Mouse (Mus musculus) lung, embryonic 16.5 days (tissue): Measurements from ENCODE around the gene Tada1. TPM values are rescaled to one million over a fixed set of nuclear protein-coding genes. Genes with fewer than 3 reads are reported as not detected.
A peak's percentile ranks its signal among the peaks of the same experiment; 100 is the strongest.

Source experiments
- ATAC-seq: fragments of 200-750 bp; cut with Nextera tagmentation; 2 replicates; pipeline ENCODE4 v1.8.0; 2017; ENCODE audit warnings: low read depth, mild to moderate bottlenecking, moderate library complexity
- H3K27ac ChIP-seq: fragments of 300-500 bp; sonication (generic); 2 replicates; pipeline ENCODE4 v1.5.1; 2014; ENCODE audit warnings: mild to moderate bottlenecking, control low read depth, low read length
- H3K27me3 ChIP-seq: fragments of 300-500 bp; sonication (generic); 2 replicates; pipeline ENCODE4 v1.6.1; 2014; ENCODE audit warnings: low read depth, low read length, mixed read lengths; ENCODE audit not compliant: control insufficient read depth, insufficient read depth
- H3K36me3 ChIP-seq: fragments of 300-500 bp; sonication (generic); 2 replicates; pipeline ENCODE4 v1.6.1; 2014; ENCODE audit warnings: low read length; ENCODE audit not compliant: control insufficient read depth, insufficient read depth
- H3K4me1 ChIP-seq: fragments of 300-500 bp; sonication (generic); replicated peaks from 2 replicates; pipeline ENCODE4 v1.6.1; 2014; ENCODE audit warnings: low read length, mixed read lengths; ENCODE audit not compliant: control insufficient read depth, insufficient read depth
- H3K4me2 ChIP-seq: fragments of 300-500 bp; sonication (generic); 2 replicates; pipeline ENCODE4 v1.6.1; 2014; ENCODE audit warnings: low read depth, low read length, control low read depth
- H3K4me3 ChIP-seq: fragments of 300-500 bp; sonication (generic); 2 replicates; pipeline ENCODE4 v1.5.1; 2014; ENCODE audit warnings: mild to moderate bottlenecking, low read length, control low read depth
- H3K9ac ChIP-seq: fragments of 300-500 bp; sonication (generic); 2 replicates; pipeline ENCODE4 v1.6.1; 2014; ENCODE audit warnings: low read length, control low read depth
- H3K9me3 ChIP-seq: fragments of 300-500 bp; sonication (generic); 2 replicates; pipeline ENCODE4 v1.6.1; 2016; ENCODE audit warnings: low read length; ENCODE audit not compliant: control insufficient read depth
- WGBS: fragments of 180-500 bp; shearing (Covaris S2); extraction: QIAGEN DNeasy Blood & Tissue Kit; methylation state at CpG from one replicate; pipeline ENCODE4 v1.1.7; 2014; 5-methylcytosine and 5-hydroxymethylcytosine counted together
- polyA plus RNA-seq: library from polyadenylated mRNA; unstranded; fragments of >200 nt; fragmentation: Nextera tagmentation; extraction: Ambion mirVana; gene quantifications from 2 replicates; pipeline ENCODE4 v1.2.1, GENCODE M21; 2015

The Tada1 gene
- polyA plus RNA-seq = 57.1 and 61.4 TPM in 2 replicates

- peak within 1 kb of the TSS; percentile 70 for H3K4me2 ChIP-seq
- peak; percentile 95 for ATAC-seq
- H3K4me1 ChIP-seq = peaks cover 12% of the 10 kb centered on the region
- WGBS = under 1% methylated on average over 81 of the region's 81 CpGs
- H3K9ac ChIP-seq = peak within 1 kb of the TSS; percentile 100
- peaks cover 11% of the 10 kb centered on the region; the same call in 1 of the 2 replicates for H3K36me3 ChIP-seq
- H3K27me3 ChIP-seq = no peaks in the 10 kb centered on the region
- peak within 1 kb of the TSS; percentile 96 for H3K27ac ChIP-seq
- H3K4me3 ChIP-seq = peak within 1 kb of the TSS; percentile 96
- H3K9me3 ChIP-seq = no peaks in the 10 kb centered on the region
These were observed at the start of gene Tada1 for GRCm38 (mm10) chr1:166379013-166379629. Tada1 (plus strand) TSS chr1:166379097.

GRCm38 (mm10) chr1:166330752-166331151 is 48.1 kb upstream of the Tada1 start:
- Histone ChIP-seq H3K27me3 (no peaks in the 10 kb centered on the region), H3K9me3 (no peaks in the 10 kb centered on the region), H3K36me3 (no peaks in the 10 kb centered on the region), H3K9ac (no peak overlapping the region), H3K4me2 (no peak overlapping the region), H3K4me1 (no peaks in the 10 kb centered on the region), H3K27ac (no peak overlapping the region), H3K4me3 (no peak overlapping the region)
- WGBS = 61% methylated on average over 3 of the region's 3 CpGs
- ATAC-seq = no peak

- whole genome bisulfite sequencing = 72% methylated on average over 6 of the region's 6 CpGs
- Histone ChIP-seq H3K9me3 (no peaks in the 10 kb centered on the region), H3K27me3 (no peaks in the 10 kb centered on the region), H3K36me3 (no peaks in the 10 kb centered on the region), H3K9ac (no peak overlapping the region), H3K27ac (no peak overlapping the region), H3K4me1 (no peaks in the 10 kb centered on the region), H3K4me3 (no peak overlapping the region), H3K4me2 (no peak overlapping the region)
- ATAC-seq = no peak
These were observed 39.8 kb upstream of the Tada1 start for GRCm38 (mm10) chr1:166339110-166339509.

GRCm38 (mm10) chr1:166342060-166342459 is 36.8 kb upstream of the Tada1 start:
- Histone ChIP-seq H3K9ac (no peak overlapping the region), H3K4me2 (no peak overlapping the region), H3K4me1 (no peaks in the 10 kb centered on the region), H3K36me3 (no peaks in the 10 kb centered on the region), H3K4me3 (no peak overlapping the region), H3K9me3 (no peaks in the 10 kb centered on the region), H3K27ac (no peak overlapping the region), H3K27me3 (no peaks in the 10 kb centered on the region)
- ATAC-seq = no peak
- 63% methylated on average over 2 of the region's 2 CpGs for WGBS

GRCm38 (mm10) chr1:166342539-166342938 is 36.4 kb upstream of the Tada1 start:
- Histone ChIP-seq H3K4me2 (no peak overlapping the region), H3K27me3 (no peaks in the 10 kb centered on the region), H3K36me3 (no peaks in the 10 kb centered on the region), H3K27ac (no peak overlapping the region), H3K4me1 (no peaks in the 10 kb centered on the region), H3K9me3 (no peaks in the 10 kb centered on the region), H3K4me3 (no peak overlapping the region), H3K9ac (no peak overlapping the region)
- 79% methylated on average over 1 of the region's 1 CpGs for WGBS
- ATAC-seq = no peak

GRCm38 (mm10) chr1:166343586-166343985 is 35.3 kb upstream of the Tada1 start:
- Histone ChIP-seq H3K36me3 (no peaks in the 10 kb centered on the region), H3K9me3 (no peaks in the 10 kb centered on the region), H3K4me1 (no peaks in the 10 kb centered on the region), H3K27ac (no peak overlapping the region), H3K27me3 (no peaks in the 10 kb centered on the region), H3K4me3 (no peak overlapping the region), H3K9ac (no peak overlapping the region), H3K4me2 (no peak overlapping the region)
- WGBS = 52% methylated on average over 5 of the region's 5 CpGs
- ATAC-seq = no peak

- Histone ChIP-seq H3K4me2 (no peak overlapping the region), H3K4me1 (no peaks in the 10 kb centered on the region), H3K4me3 (no peak overlapping the region), H3K27me3 (no peaks in the 10 kb centered on the region), H3K36me3 (no peaks in the 10 kb centered on the region), H3K9ac (no peak overlapping the region), H3K27ac (no peak overlapping the region), H3K9me3 (no peaks in the 10 kb centered on the region)
- 79% methylated on average over 8 of the region's 8 CpGs for WGBS
- no peak for ATAC-seq
These were observed 34.4 kb upstream of the Tada1 start for GRCm38 (mm10) chr1:166344300-166345077.

- Histone ChIP-seq H3K27ac (no peak overlapping the region), H3K4me2 (no peak overlapping the region), H3K4me1 (no peaks in the 10 kb centered on the region), H3K4me3 (no peak overlapping the region), H3K36me3 (no peaks in the 10 kb centered on the region), H3K9ac (no peak overlapping the region), H3K9me3 (no peaks in the 10 kb centered on the region), H3K27me3 (no peaks in the 10 kb centered on the region)
- WGBS = 90% methylated on average over 6 of the region's 6 CpGs
- ATAC-seq = no peak
These were observed 33.3 kb upstream of the Tada1 start for GRCm38 (mm10) chr1:166345602-166346001.

- H3K4me3 ChIP-seq = no peak overlapping the region
- no peak overlapping the region for H3K27ac ChIP-seq
- no peak for ATAC-seq
- 50% methylated on average over 3 of the region's 3 CpGs for WGBS
- no peak overlapping the region for H3K4me2 ChIP-seq
- H3K36me3 ChIP-seq = no peaks in the 10 kb centered on the region
- no peaks in the 10 kb centered on the region for H3K4me1 ChIP-seq
- H3K9me3 ChIP-seq = no peaks in the 10 kb centered on the region
- no peak overlapping the region for H3K9ac ChIP-seq
- H3K27me3 ChIP-seq = no peaks in the 10 kb centered on the region
These were observed 32.0 kb upstream of the Tada1 start for GRCm38 (mm10) chr1:166346906-166347305.
